Mouse (Mus musculus): ENCODE data around the gene Guca2b.

DNA sequence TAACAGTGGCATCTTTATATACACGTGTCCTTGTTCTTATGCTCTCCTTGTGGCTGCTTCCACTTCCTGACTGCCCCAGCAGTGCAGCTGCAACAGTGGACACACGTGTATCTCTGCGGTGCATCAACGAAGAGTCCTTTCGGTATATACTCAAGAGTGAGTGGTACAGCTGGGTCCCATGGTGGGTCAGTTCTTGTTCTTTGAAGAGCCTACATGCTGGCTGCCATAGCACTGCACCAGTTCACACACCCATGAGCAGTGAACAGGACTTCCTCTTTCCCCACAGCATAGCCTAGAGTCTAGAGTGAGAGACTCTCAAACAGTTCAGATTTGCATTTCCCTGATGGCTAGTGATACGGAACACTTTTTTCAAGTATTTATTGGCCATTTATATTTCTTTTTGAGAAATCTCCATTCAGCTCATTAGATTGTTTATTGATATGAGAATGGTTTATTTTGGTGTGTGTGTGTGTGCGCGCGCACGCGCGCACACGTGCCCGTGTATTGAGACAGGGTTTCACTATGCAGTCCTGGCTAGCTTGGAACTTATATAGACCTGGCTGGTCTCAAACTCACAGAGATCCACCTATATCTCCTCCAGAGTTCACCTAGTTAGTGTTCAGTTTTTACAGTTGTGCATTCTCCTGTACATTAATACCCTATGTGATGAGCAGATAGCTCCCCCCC lies 4.8 kb upstream of the Guca2b start:
- TF ChIP-seq POLR2A (IDR thresholded peaks at IDR 0.05; ENCODE audit: insufficient read depth, low read depth, low read length) = no peak
- no peak for TF ChIP-seq CTCF (IDR thresholded peaks at IDR 0.05; ENCODE audit: insufficient read depth, low read depth, low read length)

All from olfactory bulb, adult 2 months (tissue).